Mouse (Mus musculus) olfactory bulb, adult 2 months (tissue): ENCODE measurements around the gene Prep. TPM values are rescaled to one million over a fixed set of nuclear protein-coding genes. Genes with fewer than 3 reads are reported as not detected.

Source experiments
- H3K27ac ChIP-seq: fragments of 200-500 bp; 2 replicates; pipeline ENCODE4 v1.5.1; 2012; ENCODE audit warnings: low read depth, low read length; ENCODE audit not compliant: insufficient read depth
- H3K4me1 ChIP-seq: fragments of 200-500 bp; 2 replicates; pipeline ENCODE4 v1.6.1; 2012; ENCODE audit warnings: low read length; ENCODE audit not compliant: control insufficient read depth, insufficient read depth
- H3K4me3 ChIP-seq: fragments of 200-500 bp; 2 replicates; pipeline ENCODE4 v1.5.1; 2012; ENCODE audit warnings: mild to moderate bottlenecking, low read depth, low read length, moderate library complexity; ENCODE audit not compliant: insufficient read depth
- CTCF ChIP-seq: fragments of 200-500 bp; IDR thresholded peaks from 2 replicates; pipeline ENCODE4 v1.5.1; 2012; ENCODE audit warnings: low read depth, mild to moderate bottlenecking, low read length, moderate library complexity; ENCODE audit not compliant: insufficient read depth
- POLR2A ChIP-seq: fragments of 200-500 bp; IDR thresholded peaks from 2 replicates; pipeline ENCODE4 v1.6.1; 2012; ENCODE audit warnings: mild to moderate bottlenecking, low read depth, low read length, moderate library complexity; ENCODE audit not compliant: insufficient read depth
- WGBS: fragments of 180-500 bp; shearing (Covaris S2); methylation state at CpG from one replicate; pipeline ENCODE4 v1.1.7; 2018; 5-methylcytosine and 5-hydroxymethylcytosine counted together
- polyA plus RNA-seq: library from polyadenylated mRNA; stranded (reverse); fragments of >200 nt; gene quantifications from 2 replicates; pipeline ENCODE4 v1.2.4, GENCODE M21; 2012; ENCODE audit warnings: low replicate concordance; ENCODE audit not compliant: missing spikeins, insufficient read depth, insufficient read length

The Prep gene
- polyA plus RNA-seq, 1 experiment = not detected

GRCm38 (mm10) chr10:45107313-45107712 is 40.3 kb downstream of the Prep start:
- WGBS = 72% methylated on average over 2 of the region's 2 CpGs
- no peak overlapping the region for H3K4me3 ChIP-seq
- no peaks in the 10 kb centered on the region for H3K4me1 ChIP-seq
- no peak overlapping the region for H3K27ac ChIP-seq
- TF ChIP-seq POLR2A (no peak), CTCF (no peak)

GRCm38 (mm10) chr10:45109041-45109440 is 42.0 kb downstream of the Prep start:
- Histone ChIP-seq H3K4me3 (no peak overlapping the region), H3K27ac (no peak overlapping the region), H3K4me1 (no peaks in the 10 kb centered on the region)
- TF ChIP-seq CTCF (no peak), POLR2A (no peak)
- 97% methylated on average over 8 of the region's 8 CpGs for WGBS

GRCm38 (mm10) chr10:45109974-45110373 is 43.0 kb downstream of the Prep start:
- no peaks in the 10 kb centered on the region for H3K4me1 ChIP-seq
- H3K4me3 ChIP-seq = no peak overlapping the region
- TF ChIP-seq POLR2A (no peak), CTCF (no peak)
- WGBS = 88% methylated on average over 6 of the region's 6 CpGs
- H3K27ac ChIP-seq = no peak overlapping the region

GRCm38 (mm10) chr10:45112927-45113326 is 45.9 kb downstream of the Prep start:
- no peak overlapping the region for H3K27ac ChIP-seq
- no peak for TF ChIP-seq POLR2A
- no peak for TF ChIP-seq CTCF

GRCm38 (mm10) chr10:45114462-45114861 is 47.5 kb downstream of the Prep start:
- WGBS = 93% methylated on average over 4 of the region's 4 CpGs
- Histone ChIP-seq H3K4me1 (no peaks in the 10 kb centered on the region), H3K27ac (no peak overlapping the region), H3K4me3 (no peak overlapping the region)
- TF ChIP-seq POLR2A = no peak
- no peak for TF ChIP-seq CTCF

More at GRCm38 (mm10) chr10:45112927-45113326, 45.9 kb downstream of the Prep start:
- 85% methylated on average over 11 of the region's 11 CpGs for WGBS
- Histone ChIP-seq H3K4me3 (no peak overlapping the region), H3K4me1 (no peaks in the 10 kb centered on the region)

GRCm38 (mm10) chr10:45116832-45117231 is 49.8 kb downstream of the Prep start:
- TF ChIP-seq CTCF = no peak
- TF ChIP-seq POLR2A = no peak
- Histone ChIP-seq H3K4me1 (no peaks in the 10 kb centered on the region), H3K27ac (no peak overlapping the region), H3K4me3 (no peak overlapping the region)
- 95% methylated on average over 5 of the region's 5 CpGs for WGBS

GRCm38 (mm10) chr10:45118389-45118788 is 51.4 kb downstream of the Prep start:
- peaks cover 7% of the 10 kb centered on the region for H3K4me1 ChIP-seq
- H3K4me3 ChIP-seq = no peak overlapping the region
- no peak overlapping the region for H3K27ac ChIP-seq
- 95% methylated on average over 8 of the region's 8 CpGs for WGBS
- TF ChIP-seq POLR2A (no peak), CTCF (no peak)

- 98% methylated on average over 3 of the region's 3 CpGs for WGBS
- TF ChIP-seq CTCF (no peak), POLR2A (no peak)
- Histone ChIP-seq H3K4me3 (no peak overlapping the region), H3K4me1 (peaks cover 7% of the 10 kb centered on the region), H3K27ac (no peak overlapping the region)
Measured at GRCm38 (mm10) chr10:45121637-45122036, 54.6 kb downstream of the Prep start.

- Histone ChIP-seq H3K4me3 (no peak overlapping the region), H3K27ac (no peak overlapping the region), H3K4me1 (peaks cover 7% of the 10 kb centered on the region)
- TF ChIP-seq POLR2A (no peak), CTCF (no peak)
- WGBS = 69% methylated on average over 5 of the region's 5 CpGs
Measured at GRCm38 (mm10) chr10:45122476-45122875, 55.5 kb downstream of the Prep start.

GRCm38 (mm10) chr10:45123011-45123410 is 56.0 kb downstream of the Prep start:
- no peak overlapping the region for H3K27ac ChIP-seq
- no peak overlapping the region for H3K4me3 ChIP-seq
- WGBS = 80% methylated on average over 6 of the region's 6 CpGs
- H3K4me1 ChIP-seq = peaks cover 7% of the 10 kb centered on the region
- no peak for TF ChIP-seq CTCF
- no peak for TF ChIP-seq POLR2A
